Mouse (Mus musculus) stomach, postnatal 0 days (tissue): Measurements from ENCODE around the gene Tnc.

Experiments
- CTCF ChIP-seq: IDR thresholded peaks from 2 replicates; pipeline ENCODE4 v1.5.1; 2016; ENCODE audit warnings: antibody characterized with exemption, low read depth, mild to moderate bottlenecking, moderate library complexity
- EP300 ChIP-seq: optimal IDR thresholded peaks from 2 replicates; pipeline ENCODE3; 2016; ENCODE audit warnings: antibody characterized with exemption

- TF ChIP-seq CTCF (no peak), EP300 (no peak)
Measured at GRCm38 (mm10) chr4:64087675-64088074, 40.9 kb upstream of the Tnc start.
